Mouse (Mus musculus) spleen, adult 2 months (tissue): ENCODE measurements at regions not wholly inside any gene's neighbourhood (a gene's known extent, or its start where the extent isn't known, plus 50 kb on each side); places are given as distances from the start of the nearest gene placed in this dataset.
A peak's percentile ranks its signal among the peaks of the same experiment; 100 is the strongest.

ENCODE experiments used
- DNase-seq, 2 experiments: peaks; one replicate each; pipeline versions ENCODE4 v3.0.0 to v3.0.0-alpha.2; 2012 to 2021; ENCODE audit warnings: low spot score in 2 of 2, low read depth in 1 of 2
- H3K27ac ChIP-seq: fragments of 200-500 bp; 2 replicates; pipeline ENCODE4 v1.5.1; 2012; ENCODE audit warnings: low read length, inconsistent platforms; ENCODE audit not compliant: insufficient read depth
- H3K27me3 ChIP-seq: fragments of 200-500 bp; 2 replicates; pipeline ENCODE4 v1.6.1; 2012; ENCODE audit warnings: mild to moderate bottlenecking, moderate library complexity, low read length, inconsistent platforms; ENCODE audit not compliant: control insufficient read depth, insufficient read depth
- H3K36me3 ChIP-seq: fragments of 200-500 bp; 2 replicates; pipeline ENCODE4 v1.6.1; 2012; ENCODE audit warnings: mild to moderate bottlenecking, low read length, inconsistent platforms; ENCODE audit not compliant: control insufficient read depth, insufficient read depth
- H3K4me1 ChIP-seq: fragments of 200-500 bp; 2 replicates; pipeline ENCODE4 v1.6.1; 2011; ENCODE audit warnings: inconsistent platforms; ENCODE audit not compliant: control insufficient read depth, insufficient read depth, insufficient read length
- H3K4me3 ChIP-seq: fragments of 200-500 bp; 2 replicates; pipeline ENCODE4 v1.5.1; 2011; ENCODE audit warnings: mild to moderate bottlenecking, inconsistent platforms; ENCODE audit not compliant: insufficient read depth, insufficient read length; ENCODE audit errors: extremely low read depth
- CTCF ChIP-seq: fragments of 200-500 bp; IDR thresholded peaks from 2 replicates; pipeline ENCODE4 v1.5.1; 2011; ENCODE audit warnings: mild to moderate bottlenecking, inconsistent platforms; ENCODE audit not compliant: insufficient read depth, insufficient read length, insufficient replicate concordance; ENCODE audit errors: extremely low read depth
- POLR2A ChIP-seq: fragments of 200-500 bp; IDR thresholded peaks from 2 replicates; pipeline ENCODE4 v1.6.1; 2011; ENCODE audit warnings: low read depth, low read length, inconsistent platforms
- WGBS: fragments of 180-500 bp; shearing (Covaris S2); methylation state at CpG from one replicate; pipeline ENCODE4 v1.1.7; 2018; 5-methylcytosine and 5-hydroxymethylcytosine counted together

DNA sequence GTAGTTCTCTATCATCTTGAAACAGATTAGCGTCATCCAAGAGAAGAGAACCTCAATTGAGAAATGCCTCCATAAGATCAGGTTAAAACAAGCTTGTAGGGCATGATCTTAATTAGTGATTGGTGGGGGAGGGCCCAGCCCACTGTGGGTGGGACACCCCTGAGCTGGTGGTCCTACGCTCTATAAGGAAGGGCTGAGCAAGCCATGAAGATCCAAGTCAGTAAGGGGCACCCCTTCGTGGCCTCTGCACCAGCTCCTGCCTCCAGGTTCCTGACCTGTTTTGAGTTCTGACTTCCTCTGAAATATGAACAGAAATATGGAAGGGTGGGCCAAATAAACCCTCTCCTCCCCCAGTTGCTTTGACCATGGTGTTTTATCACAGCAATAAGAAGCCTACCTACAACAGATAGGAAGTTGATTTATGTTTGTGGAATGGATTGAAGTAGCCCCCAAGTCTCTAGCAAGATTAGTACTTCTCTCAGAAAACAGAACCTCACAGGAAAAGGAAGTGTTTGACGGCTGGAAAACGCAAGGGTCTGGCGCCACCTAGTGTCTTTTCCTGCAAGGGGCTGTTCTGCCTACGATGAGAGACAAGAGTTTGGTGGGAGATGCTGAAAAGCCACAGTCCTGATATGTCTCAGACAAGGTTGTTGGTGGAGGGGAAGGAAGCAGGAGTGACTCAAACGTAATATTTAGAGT is 82.9 kb upstream of the Lgalsl start:
- Histone ChIP-seq H3K27ac (no peak overlapping the region), H3K36me3 (no peaks in the 10 kb centered on the region), H3K27me3 (no peaks in the 10 kb centered on the region), H3K4me1 (0 out of 2 replicates have a peak, but pooled peaks cover 2% of the 10 kb centered on the region), H3K4me3 (no peak overlapping the region)
- DNase-seq = peak; percentile 65 to 78
- TF ChIP-seq POLR2A = no peak
- peak; percentile 96; the same call in 1 of the 2 replicates for TF ChIP-seq CTCF
- WGBS = 22% methylated on average over 8 of the region's 8 CpGs

GRCm38 (mm10) chr11:20914297-20914997 is 83.6 kb upstream of the Lgalsl start:
- peak overlapping the region; percentile 55; the same call in 1 of the 2 replicates for H3K27ac ChIP-seq
- no peaks in the 10 kb centered on the region for H3K36me3 ChIP-seq
- no peaks in the 10 kb centered on the region for H3K27me3 ChIP-seq
- 46% methylated on average over 12 of the region's 12 CpGs for WGBS
- TF ChIP-seq POLR2A (no peak), CTCF (no peak)
- H3K4me3 ChIP-seq = no peak overlapping the region
- no peak for DNase-seq
- H3K4me1 ChIP-seq = 0 out of 2 replicates have a peak, but pooled peaks cover 2% of the 10 kb centered on the region

- DNase-seq = no peak
- H3K4me1 ChIP-seq = 0 out of 2 replicates have a peak, but pooled peaks cover 2% of the 10 kb centered on the region
- peak overlapping the region; percentile 55; the same call in 1 of the 2 replicates for H3K27ac ChIP-seq
- TF ChIP-seq CTCF = no peak
- no peak for TF ChIP-seq POLR2A
- H3K36me3 ChIP-seq = no peaks in the 10 kb centered on the region
- 6% methylated on average over 8 of the region's 8 CpGs for WGBS
- H3K4me3 ChIP-seq = no peak overlapping the region
- H3K27me3 ChIP-seq = no peaks in the 10 kb centered on the region
Measured at GRCm38 (mm10) chr11:20915182-20915602, 84.3 kb upstream of the Lgalsl start.

GRCm38 (mm10) chr11:20915687-20916432 is 85.0 kb upstream of the Lgalsl start:
- TF ChIP-seq POLR2A = no peak
- TF ChIP-seq CTCF = no peak
- Histone ChIP-seq H3K27me3 (no peaks in the 10 kb centered on the region), H3K4me1 (0 out of 2 replicates have a peak, but pooled peaks cover 2% of the 10 kb centered on the region), H3K36me3 (no peaks in the 10 kb centered on the region), H3K4me3 (no peak overlapping the region), H3K27ac (peak overlapping the region; percentile 40; the same call in 1 of the 2 replicates)
- no peak for DNase-seq
- WGBS = 56% methylated on average over 7 of the region's 7 CpGs

GRCm38 (mm10) chr11:20916473-20916911 is 85.6 kb upstream of the Lgalsl start:
- 0 out of 2 replicates have a peak, but pooled peaks cover 2% of the 10 kb centered on the region for H3K4me1 ChIP-seq
- H3K27me3 ChIP-seq = no peaks in the 10 kb centered on the region
- H3K36me3 ChIP-seq = no peaks in the 10 kb centered on the region
- 70% methylated on average over 6 of the region's 6 CpGs for WGBS
- H3K27ac ChIP-seq = peak overlapping the region; percentile 48; the same call in 1 of the 2 replicates
- TF ChIP-seq CTCF = no peak
- TF ChIP-seq POLR2A = no peak
- H3K4me3 ChIP-seq = no peak overlapping the region
- no peak for DNase-seq

DNA sequence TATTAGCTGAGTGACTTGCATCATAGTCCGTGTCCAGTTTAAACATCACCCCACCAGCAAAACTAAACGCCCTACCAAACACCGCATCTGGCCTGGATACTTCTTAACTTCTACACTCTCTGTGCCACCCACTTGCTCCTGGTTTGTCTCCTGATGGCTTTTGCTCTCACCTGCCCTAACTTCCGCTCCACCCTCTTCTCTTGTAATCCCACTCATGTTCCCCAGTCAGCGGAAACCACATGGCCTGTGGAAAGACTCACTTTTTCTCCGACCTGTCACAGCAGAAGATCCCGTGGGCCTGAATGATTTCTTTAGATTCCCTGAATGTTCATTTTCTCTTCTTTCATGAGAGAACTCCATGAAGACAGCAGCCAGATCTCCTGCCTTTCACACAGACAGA is 86.1 kb upstream of the Lgalsl start:
- Histone ChIP-seq H3K27ac (peak overlapping the region; percentile 48; the same call in 1 of the 2 replicates), H3K4me1 (0 out of 2 replicates have a peak, but pooled peaks cover 2% of the 10 kb centered on the region), H3K4me3 (no peak overlapping the region)

More for the DNA sequence above, 86.1 kb upstream of the Lgalsl start:
- DNase-seq = no peak
- 95% methylated on average over 7 of the region's 7 CpGs for WGBS
- no peaks in the 10 kb centered on the region for H3K36me3 ChIP-seq
- TF ChIP-seq POLR2A (no peak), CTCF (no peak)
- no peaks in the 10 kb centered on the region for H3K27me3 ChIP-seq
